Mouse (Mus musculus) erythroblast, embryonic 14.5 days (primary cell): Measurements from ENCODE around the gene Miip.
"Not testable (repeated sequence)": the region's sequence is repeated elsewhere in the genome, so short reads cannot be mapped to it uniquely, and the experiment has no call there.

Source experiments
- GATA1 ChIP-seq: IDR thresholded peaks from 2 replicates; pipeline ENCODE4 v1.6.1; 2012; ENCODE audit warnings: low read length, inconsistent platforms, mixed read lengths
- TAL1 ChIP-seq: IDR thresholded peaks from 3 replicates; pipeline ENCODE4 v1.6.1; 2012; ENCODE audit warnings: low read length, inconsistent platforms, mixed read lengths

DNA sequence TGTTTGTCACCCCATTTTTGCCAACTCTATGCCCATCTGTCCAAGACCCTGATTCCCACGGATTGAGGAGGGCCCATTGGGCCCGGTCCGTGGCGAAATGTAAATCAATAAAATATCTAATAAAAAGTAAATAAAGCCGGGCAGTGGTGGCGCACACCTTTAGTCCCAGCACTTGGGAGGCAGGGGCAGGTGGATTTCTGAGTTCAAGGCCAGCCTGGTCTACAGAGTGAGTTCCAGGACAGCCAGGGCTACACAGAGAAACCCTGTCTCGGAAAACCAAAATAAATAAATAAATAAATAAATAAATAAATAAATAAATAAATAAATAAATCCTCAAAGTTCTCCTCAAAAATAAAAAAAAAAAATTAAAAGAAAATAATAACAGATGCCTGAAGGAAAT is 49.0 kb downstream of the Miip start:
- TF ChIP-seq TAL1, GATA1: not testable (repeated sequence)
